Mouse (Mus musculus) erythroblast, embryonic 14.5 days (primary cell): ENCODE data around the gene Ola1.

Source experiments
- GATA1 ChIP-seq: IDR thresholded peaks from 2 replicates; pipeline ENCODE4 v1.6.1; 2012; ENCODE audit warnings: low read length, inconsistent platforms, mixed read lengths
- TAL1 ChIP-seq: IDR thresholded peaks from 3 replicates; pipeline ENCODE4 v1.6.1; 2012; ENCODE audit warnings: low read length, inconsistent platforms, mixed read lengths

DNA sequence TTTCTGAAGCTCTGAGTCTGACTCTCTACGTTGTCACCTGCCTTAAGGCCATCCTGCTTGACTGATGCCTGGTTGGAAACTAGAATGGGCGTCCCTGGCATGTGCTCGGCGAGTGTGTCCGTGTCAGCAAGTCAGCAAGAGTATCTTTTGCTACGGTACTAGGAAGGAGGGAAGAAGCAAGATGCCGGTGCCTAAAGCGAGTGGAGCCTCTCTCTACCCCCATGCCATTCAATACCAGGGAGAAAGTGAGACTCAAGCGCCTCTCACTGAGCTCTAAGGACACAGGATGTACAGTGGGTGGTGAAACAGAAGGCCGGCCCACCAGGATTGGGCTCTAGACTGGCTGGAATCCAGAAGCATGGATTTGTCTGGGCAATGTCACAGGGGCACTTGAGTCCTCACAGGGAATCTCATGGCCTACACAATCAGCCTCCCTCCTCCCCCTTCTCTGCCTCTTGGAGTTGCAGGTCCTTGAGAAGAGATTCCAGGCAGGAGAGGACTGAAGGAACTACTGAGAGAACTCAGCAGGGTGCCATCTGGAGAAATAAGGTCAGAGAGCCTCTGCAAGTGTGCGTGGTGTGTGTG, 46.0 kb upstream of the Ola1 start:
- TF ChIP-seq TAL1 (no peak), GATA1 (no peak)
